Mouse (Mus musculus) forebrain, embryonic 12.5 days (tissue): ENCODE measurements around the gene Mlf2. TPM values are rescaled to one million over a fixed set of nuclear protein-coding genes. Genes with fewer than 3 reads are reported as not detected.

Source experiments
- ATAC-seq: fragments of 200-750 bp; cut with Nextera tagmentation; 2 replicates; pipeline ENCODE4 v1.8.0; 2017; ENCODE audit warnings: moderate TSS enrichment; ENCODE audit not compliant: low FRiP score
- H3K27ac ChIP-seq: fragments of 300-500 bp; sonication (generic); 2 replicates; pipeline ENCODE4 v1.5.1; 2016; ENCODE audit warnings: mild to moderate bottlenecking
- H3K27me3 ChIP-seq: fragments of 300-500 bp; sonication (generic); 2 replicates; pipeline ENCODE4 v1.6.1; 2016; ENCODE audit warnings: mild to moderate bottlenecking
- H3K36me3 ChIP-seq: fragments of 300-500 bp; sonication (generic); replicated peaks from 2 replicates; pipeline ENCODE4 v1.6.1; 2016; ENCODE audit warnings: mild to moderate bottlenecking
- H3K4me1 ChIP-seq: fragments of 300-500 bp; sonication (generic); 2 replicates; pipeline ENCODE4 v1.6.1; 2016
- H3K4me2 ChIP-seq: fragments of 300-500 bp; sonication (generic); 2 replicates; pipeline ENCODE4 v1.6.1; 2016; ENCODE audit warnings: mild to moderate bottlenecking, moderate library complexity
- H3K4me3 ChIP-seq: fragments of 300-500 bp; sonication (generic); replicated peaks from 2 replicates; pipeline ENCODE4 v1.5.1; 2016; ENCODE audit warnings: mild to moderate bottlenecking
- H3K9ac ChIP-seq: fragments of 300-500 bp; sonication (generic); 2 replicates; pipeline ENCODE4 v1.6.1; 2016; ENCODE audit warnings: mild to moderate bottlenecking
- H3K9me3 ChIP-seq: fragments of 300-500 bp; sonication (generic); 2 replicates; pipeline ENCODE4 v1.6.1; 2016
- WGBS: fragments of 180-500 bp; shearing (Covaris S2); methylation state at CpG from one replicate; pipeline ENCODE4 v1.1.7; 2016; 5-methylcytosine and 5-hydroxymethylcytosine counted together
- polyA plus RNA-seq: library from polyadenylated mRNA; unstranded; fragments of >200 nt; fragmentation: Nextera tagmentation; extraction: Ambion mirVana; gene quantifications from 2 replicates; pipeline ENCODE4 v1.2.1, GENCODE M21; 2016

The Mlf2 gene
- polyA plus RNA-seq, 1 experiment from 2014 or later: 449 TPM

DNA sequence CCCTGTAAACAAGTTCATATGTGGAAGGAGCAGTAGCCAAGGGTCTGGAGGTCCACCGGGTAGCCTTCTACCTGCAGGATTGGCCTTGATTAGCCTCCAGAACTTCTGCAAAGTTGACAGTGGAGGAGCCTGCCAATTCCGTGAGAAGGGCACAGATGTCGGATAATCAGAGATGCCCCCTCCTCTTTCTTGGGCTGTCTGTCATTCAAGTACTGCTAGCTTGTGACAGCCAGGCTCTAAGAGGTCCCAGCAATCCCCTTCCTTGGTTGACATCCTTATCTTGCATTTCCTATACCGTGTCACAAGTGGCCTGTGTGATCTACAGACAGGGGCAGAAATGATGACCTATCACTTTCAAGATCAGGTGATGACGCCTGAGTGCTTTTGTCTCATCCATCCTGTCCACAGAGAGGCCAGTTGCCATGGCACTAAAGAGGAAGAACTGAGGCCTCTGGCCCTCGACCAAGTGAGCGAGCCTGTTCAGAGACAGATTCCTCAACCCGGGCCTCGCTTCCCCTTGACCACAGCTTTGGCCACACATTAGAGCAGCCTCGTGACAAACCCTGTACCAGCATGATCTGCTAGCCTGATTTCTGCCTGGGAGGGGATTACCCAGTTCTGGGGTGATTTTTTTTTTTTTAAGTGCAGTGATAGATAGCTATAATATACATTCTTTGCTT is 30.2 kb upstream of the Mlf2 start:
- WGBS: 68% methylated on average over 10 of the region's 10 CpGs
- Histone ChIP-seq H3K27ac (no peak overlapping the region), H3K9me3 (no peaks in the 10 kb centered on the region)

DNA sequence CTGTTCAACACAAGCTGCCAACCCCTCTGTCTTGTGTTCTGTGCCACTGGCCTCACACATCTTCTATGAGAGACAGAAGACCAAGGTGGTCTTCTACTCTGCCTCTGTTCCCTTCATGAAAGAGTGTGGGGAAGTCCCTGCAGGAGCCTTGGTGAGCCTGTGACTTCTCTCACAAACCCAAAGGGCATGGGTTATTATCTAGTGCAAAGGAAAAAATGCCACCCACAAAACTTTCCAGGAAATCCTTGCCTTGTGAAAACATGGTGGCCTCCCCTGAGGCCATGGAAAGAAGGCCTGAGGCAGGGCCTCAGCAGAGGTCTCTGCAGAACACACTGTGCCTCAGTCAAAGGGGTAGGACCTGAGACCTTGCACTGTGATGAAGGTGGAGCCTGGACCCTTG is 29.3 kb upstream of the Mlf2 start:
- Histone ChIP-seq H3K27ac (no peak overlapping the region), H3K4me3 (no peak overlapping the region), H3K27me3 (no peaks in the 10 kb centered on the region), H3K4me1 (peaks cover 23% of the 10 kb centered on the region), H3K4me2 (no peak overlapping the region), H3K9me3 (no peaks in the 10 kb centered on the region), H3K9ac (no peak overlapping the region), H3K36me3 (no peaks in the 10 kb centered on the region)
- no peak for ATAC-seq

More for the DNA sequence above, 30.2 kb upstream of the Mlf2 start:
- H3K4me1 ChIP-seq: peaks cover 23% of the 10 kb centered on the region
- no peak overlapping the region for H3K9ac ChIP-seq
- H3K4me2 ChIP-seq: no peak overlapping the region
- no peak overlapping the region for H3K4me3 ChIP-seq
- no peaks in the 10 kb centered on the region for H3K36me3 ChIP-seq
- no peaks in the 10 kb centered on the region for H3K27me3 ChIP-seq
- ATAC-seq: no peak

DNA sequence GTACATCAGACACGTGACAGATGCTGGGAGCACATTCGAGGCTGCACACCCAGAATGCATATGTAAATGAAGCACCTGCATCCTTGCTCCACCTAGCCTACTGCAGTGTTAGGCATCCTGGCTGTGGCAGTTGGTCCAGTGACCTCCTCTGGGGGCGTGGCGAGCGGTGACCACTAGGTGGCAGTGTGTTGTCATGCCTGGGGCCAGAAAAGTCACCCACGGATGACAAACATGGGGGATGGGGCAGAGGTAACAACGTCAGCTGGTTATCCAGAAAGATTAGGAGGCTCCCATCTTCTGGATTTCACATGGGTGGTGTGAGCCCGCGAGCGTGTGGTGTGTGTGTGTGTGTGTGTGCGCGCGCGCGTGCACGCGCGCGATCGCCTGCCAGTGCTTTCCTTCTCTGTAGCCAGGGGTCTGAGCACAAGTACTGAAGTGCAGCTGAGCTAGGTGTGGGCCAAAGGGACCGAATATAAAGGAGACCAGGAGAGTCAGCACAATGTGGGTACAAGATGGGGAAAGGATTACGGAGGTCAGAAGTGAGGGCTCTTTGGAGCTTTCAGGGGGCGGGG is 27.5 kb upstream of the Mlf2 start:
- Histone ChIP-seq H3K36me3 (no peaks in the 10 kb centered on the region), H3K27ac (peak overlapping the region; percentile 99), H3K4me3 (peak overlapping the region; percentile 45), H3K4me1 (peaks cover 23% of the 10 kb centered on the region), H3K9me3 (no peaks in the 10 kb centered on the region), H3K4me2 (peak overlapping the region; percentile 70), H3K9ac (peak overlapping the region; percentile 78), H3K27me3 (peaks cover 6% of the 10 kb centered on the region)
- ATAC-seq: peak; percentile 86
- WGBS: 0% methylated on average over 23 of the region's 23 CpGs

DNA sequence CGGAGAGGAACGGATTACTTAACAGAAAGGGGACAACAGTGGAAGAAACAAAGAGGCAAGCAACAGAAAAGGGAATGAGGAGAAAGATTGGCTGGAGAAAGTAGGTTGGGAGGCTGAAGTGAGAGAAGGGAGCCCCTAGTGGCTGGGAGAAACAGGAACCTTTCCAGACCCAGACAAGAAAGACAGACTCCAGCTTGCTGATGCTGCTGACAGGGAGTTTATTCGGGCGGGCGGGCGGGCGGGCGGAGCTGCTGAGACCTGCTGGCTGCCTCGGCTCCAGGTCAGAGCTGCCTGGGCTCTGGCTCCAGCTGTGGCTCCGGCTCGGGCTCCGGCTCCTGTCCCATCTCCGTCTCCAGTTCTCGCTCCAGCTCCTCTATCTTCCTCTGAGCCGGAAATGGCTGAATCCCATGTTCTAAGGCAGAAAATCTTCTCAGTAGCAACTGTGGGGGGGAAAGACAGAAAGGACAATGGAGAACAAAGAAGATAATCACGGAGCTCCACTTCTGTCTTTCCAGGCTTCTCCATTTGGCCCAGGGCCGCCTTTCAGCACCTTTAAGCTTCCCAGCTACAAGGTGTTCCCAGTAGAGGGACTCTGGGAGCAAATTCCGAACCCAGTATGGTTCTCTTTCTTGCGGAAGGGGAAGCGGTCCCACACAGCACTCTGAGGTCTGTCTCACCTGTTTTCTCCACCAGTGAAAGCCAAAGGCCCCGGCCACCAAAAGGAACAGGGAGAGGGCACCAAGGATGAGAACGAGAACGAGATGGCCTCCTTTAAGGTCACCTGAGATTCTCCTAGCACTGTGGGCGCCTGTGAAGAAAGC is 26.8 kb upstream of the Mlf2 start:
- Histone ChIP-seq H3K36me3 (no peaks in the 10 kb centered on the region), H3K4me2 (peak overlapping the region; percentile 70), H3K4me3 (peak overlapping the region; percentile 45), H3K27me3 (peaks cover 10% of the 10 kb centered on the region), H3K27ac (peak overlapping the region; percentile 99), H3K9me3 (no peaks in the 10 kb centered on the region), H3K4me1 (peaks cover 23% of the 10 kb centered on the region), H3K9ac (peak overlapping the region; percentile 78)
- peak; percentile 76 for ATAC-seq
- WGBS: 5% methylated on average over 24 of the region's 24 CpGs

DNA sequence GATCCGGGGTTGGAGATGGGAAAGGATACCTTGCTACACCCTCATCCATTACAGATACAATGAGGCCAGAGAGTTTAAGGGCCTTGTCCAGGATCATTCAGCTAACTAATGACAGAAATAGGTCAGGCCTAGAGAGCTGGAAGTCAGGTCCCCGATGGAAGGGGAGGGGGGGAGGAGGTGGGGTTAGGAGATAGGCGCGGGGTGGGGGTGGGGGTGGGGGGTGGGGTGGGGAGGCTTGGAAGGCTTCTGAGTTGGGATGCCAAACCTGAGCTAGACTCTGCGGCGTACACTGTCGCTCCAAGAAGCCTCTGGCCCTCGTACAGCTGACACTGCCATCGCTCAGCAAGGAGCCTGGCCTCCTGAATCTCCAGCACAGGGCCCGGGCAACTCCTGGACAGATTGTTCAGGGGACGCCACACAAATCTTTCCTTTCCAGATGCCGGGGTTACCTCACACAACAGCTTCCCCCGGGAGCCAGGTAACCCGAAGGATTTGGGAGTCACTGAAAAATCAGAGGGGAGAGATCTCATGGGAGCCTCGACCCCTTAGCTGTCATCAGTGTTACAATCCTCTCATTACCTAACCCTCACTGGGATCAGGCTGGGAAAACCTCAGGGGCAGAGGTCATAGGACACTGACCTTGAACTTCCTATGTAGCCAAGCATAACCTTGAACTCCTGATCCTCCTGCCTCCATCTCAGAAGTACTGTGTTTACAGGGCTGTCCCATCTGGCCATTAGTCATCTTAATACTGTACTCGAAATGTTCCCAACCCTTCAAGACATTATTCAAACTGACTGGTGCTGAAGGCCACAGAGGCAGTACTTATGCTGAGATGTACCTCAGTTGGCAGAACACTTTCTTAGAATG is 26.0 kb upstream of the Mlf2 start:
- no peak for ATAC-seq

DNA sequence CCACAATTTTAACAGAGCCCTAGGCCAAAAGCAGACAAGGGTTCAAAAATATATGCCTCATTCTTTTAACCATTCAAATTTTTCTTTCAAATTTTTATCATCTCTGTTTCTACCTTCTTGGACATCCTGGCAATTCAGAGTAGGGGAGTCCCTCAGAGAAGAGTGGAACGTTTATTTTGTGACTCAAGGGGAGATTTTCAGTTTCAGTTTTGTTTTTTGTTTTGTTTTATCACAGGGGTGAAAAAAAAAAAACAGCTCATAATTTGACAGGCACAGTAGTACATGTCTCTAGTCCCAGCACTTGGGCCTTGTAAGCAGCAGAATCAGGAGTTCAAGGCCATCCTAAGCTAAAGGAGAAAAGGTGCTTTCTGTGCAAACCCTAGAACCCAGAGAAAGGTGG is 23.4 kb upstream of the Mlf2 start:
- Histone ChIP-seq H3K36me3 (peaks cover 5% of the 10 kb centered on the region), H3K27me3 (peaks cover 32% of the 10 kb centered on the region), H3K4me1 (peaks cover 45% of the 10 kb centered on the region), H3K4me2 (no peak overlapping the region), H3K27ac (no peak overlapping the region), H3K9me3 (no peaks in the 10 kb centered on the region), H3K4me3 (no peak overlapping the region), H3K9ac (no peak overlapping the region)
- ATAC-seq: no peak
- WGBS: 85% methylated on average over 1 of the region's 1 CpGs

More for the DNA sequence above, 26.0 kb upstream of the Mlf2 start:
- WGBS: 22% methylated on average over 15 of the region's 16 CpGs
- Histone ChIP-seq H3K9ac (peak overlapping the region; percentile 78), H3K27ac (peak overlapping the region; percentile 99), H3K4me3 (peak overlapping the region; percentile 45), H3K4me1 (peaks cover 30% of the 10 kb centered on the region), H3K4me2 (peak overlapping the region; percentile 70), H3K36me3 (no peaks in the 10 kb centered on the region), H3K27me3 (peaks cover 17% of the 10 kb centered on the region), H3K9me3 (no peaks in the 10 kb centered on the region)

DNA sequence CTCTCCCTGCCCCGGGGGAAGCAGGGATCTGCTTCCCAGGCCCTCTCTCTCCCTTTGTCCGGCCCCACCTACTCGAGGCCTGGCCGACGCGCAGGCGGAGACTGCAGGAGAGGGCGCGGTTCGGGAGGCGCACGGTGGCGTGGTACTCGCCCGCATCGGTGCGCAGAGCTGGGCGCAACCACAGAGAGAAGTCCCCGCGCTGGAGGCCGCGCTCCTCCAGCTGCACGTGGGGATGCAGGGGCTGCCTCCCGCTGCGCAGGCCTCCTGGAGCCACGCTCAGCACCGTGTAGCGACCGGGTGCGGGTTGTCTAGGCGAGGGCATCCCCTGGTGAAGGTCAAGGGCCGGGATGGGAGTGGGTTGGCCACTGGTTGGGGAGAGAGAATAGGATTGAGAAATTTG is 21.2 kb upstream of the Mlf2 start:
- 3% methylated on average over 32 of the region's 32 CpGs for WGBS
- Histone ChIP-seq H3K4me1 (peaks cover 43% of the 10 kb centered on the region), H3K27ac (no peak overlapping the region), H3K4me3 (peak overlapping the region; percentile 16; the same call in 1 of the 2 replicates), H3K9me3 (no peaks in the 10 kb centered on the region), H3K27me3 (peaks cover 32% of the 10 kb centered on the region), H3K9ac (peak overlapping the region; percentile 44; the same call in 1 of the 2 replicates), H3K4me2 (peak overlapping the region; percentile 43), H3K36me3 (peaks cover 28% of the 10 kb centered on the region)
- ATAC-seq: peak; percentile 15; the same call in 1 of the 2 replicates

DNA sequence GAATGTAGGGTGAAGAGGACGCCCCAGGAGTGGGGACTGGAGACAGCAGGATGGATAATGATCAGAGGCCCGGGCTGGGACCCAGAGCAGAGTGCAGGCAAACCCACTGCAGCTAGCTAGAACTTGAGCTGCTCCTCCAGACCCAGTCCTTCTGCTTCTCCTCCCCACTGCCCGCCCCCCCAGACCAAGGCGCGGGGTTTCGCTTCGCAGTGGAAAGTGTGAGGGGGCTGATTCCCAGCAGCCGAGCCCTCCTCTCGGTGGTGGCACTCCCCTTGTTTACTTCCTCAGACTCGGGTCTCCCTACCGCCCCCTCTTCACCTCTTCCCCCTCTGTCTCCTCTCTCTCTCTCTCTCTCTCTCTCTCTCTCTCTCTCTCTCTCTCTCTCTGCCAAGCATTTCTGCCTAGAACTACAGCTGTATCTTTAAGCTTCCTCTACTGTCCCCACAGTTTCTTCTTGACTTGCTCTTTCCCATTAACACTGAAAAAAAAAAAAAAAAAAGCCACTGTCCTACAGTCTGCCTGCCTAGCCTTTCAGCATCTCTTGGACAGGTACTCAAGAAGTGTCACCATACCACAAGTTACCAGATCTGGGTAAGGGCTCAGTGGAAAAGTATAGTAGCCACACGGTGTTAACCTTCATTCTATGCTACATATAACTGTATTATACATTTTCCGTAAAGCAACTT is 19.5 kb upstream of the Mlf2 start, which contains the start of gene Lag3:
TSS of gene Lag3 (minus strand) at position 173 of the 686 bp plus-strand sequence.
- peaks cover 32% of the 10 kb centered on the region for H3K27me3 ChIP-seq
- H3K4me2 ChIP-seq: peak within 1 kb of the TSS; percentile 22; the same call in 1 of the 2 replicates
- peak within 1 kb of the TSS; percentile 44; the same call in 1 of the 2 replicates for H3K9ac ChIP-seq
- no peaks in the 10 kb centered on the region for H3K9me3 ChIP-seq
- peak within 1 kb of the TSS; percentile 31; the same call in 1 of the 2 replicates for H3K27ac ChIP-seq
- H3K4me1 ChIP-seq: peaks cover 53% of the 10 kb centered on the region
- WGBS: 22% methylated on average over 8 of the region's 13 CpGs
- no peak for ATAC-seq
- H3K4me3 ChIP-seq: no peak within 1 kb of the TSS
- H3K36me3 ChIP-seq: peaks cover 29% of the 10 kb centered on the region

DNA sequence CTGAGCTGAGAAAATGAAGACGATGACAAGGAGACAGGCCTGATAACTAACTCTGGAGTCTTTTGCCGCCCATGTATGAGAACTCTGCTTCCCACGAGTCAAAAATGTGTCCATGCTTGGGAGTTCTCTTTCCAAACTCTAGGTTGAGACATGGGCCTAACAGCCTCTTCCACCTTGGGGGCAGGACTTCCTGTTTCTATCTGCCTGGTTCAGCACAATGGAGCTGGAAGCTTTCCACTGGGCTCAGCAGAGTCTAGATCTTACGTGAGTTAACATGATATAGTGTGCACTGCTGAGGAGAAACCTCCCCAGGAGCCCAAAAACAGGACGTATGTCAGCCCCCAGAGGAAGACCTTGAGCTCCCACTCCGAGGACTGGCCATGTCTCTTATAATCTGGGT is 18.0 kb upstream of the Mlf2 start:
- Histone ChIP-seq H3K36me3 (peaks cover 29% of the 10 kb centered on the region), H3K4me1 (peaks cover 55% of the 10 kb centered on the region), H3K4me3 (no peak overlapping the region), H3K9ac (no peak overlapping the region), H3K27me3 (peaks cover 30% of the 10 kb centered on the region), H3K9me3 (no peaks in the 10 kb centered on the region), H3K4me2 (no peak overlapping the region), H3K27ac (no peak overlapping the region)
- ATAC-seq: no peak
- 76% methylated on average over 6 of the region's 6 CpGs for WGBS

DNA sequence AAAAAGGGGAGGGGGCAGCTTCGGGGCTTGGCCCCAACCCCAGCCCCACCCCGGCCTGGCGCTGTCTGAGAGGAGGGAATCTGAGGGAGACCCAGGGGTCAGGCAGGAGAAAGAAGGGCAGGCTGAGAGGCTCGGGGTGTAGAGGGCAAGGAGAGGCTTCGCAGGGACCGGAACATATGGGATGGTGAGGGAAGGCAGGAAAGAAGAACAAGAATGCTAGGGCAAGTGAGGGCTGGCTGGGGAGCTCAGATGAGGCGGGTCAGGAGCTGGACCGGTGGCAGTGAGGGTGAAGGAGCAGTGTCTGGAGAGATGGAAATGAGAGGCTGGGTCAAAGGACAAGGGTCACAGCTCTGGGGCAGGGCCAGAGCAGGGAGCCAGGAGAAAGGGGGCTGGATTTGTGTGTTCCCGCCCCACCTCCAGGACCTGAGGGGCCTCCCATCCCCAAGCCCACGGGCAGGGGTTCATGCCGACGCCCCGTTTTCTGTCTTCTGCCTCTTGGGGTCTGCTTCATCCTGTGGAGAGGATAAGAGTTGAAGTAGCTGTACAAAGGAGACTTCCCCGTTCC is 17.4 kb upstream of the Mlf2 start:
- WGBS: 71% methylated on average over 14 of the region's 14 CpGs
- no peak for ATAC-seq
- Histone ChIP-seq H3K27me3 (peaks cover 26% of the 10 kb centered on the region), H3K4me1 (peaks cover 61% of the 10 kb centered on the region), H3K9ac (no peak overlapping the region), H3K9me3 (no peaks in the 10 kb centered on the region), H3K36me3 (peaks cover 29% of the 10 kb centered on the region), H3K4me2 (no peak overlapping the region), H3K27ac (peak overlapping the region; percentile 100), H3K4me3 (no peak overlapping the region)

DNA sequence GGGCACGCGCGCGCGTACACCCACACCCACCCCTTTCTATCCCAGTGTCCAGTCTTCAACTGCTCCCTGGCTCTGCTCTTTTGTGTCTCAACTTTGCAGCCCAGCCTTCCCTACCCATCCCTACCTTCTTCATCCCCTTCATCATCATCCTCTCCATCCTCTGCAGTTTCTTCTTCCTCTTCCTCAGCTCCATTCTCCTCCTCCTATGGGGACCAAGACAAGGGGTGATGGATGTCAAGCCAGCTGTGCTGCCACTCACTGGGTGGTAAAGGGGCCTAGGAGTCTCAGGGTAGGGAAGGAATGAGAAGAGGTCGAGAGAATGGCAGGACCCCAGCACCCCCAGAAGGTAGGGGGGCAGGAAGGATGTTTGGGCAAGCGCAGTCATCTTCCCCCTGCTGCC is 16.7 kb upstream of the Mlf2 start:
- Histone ChIP-seq H3K4me2 (peak overlapping the region; percentile 100), H3K27me3 (peaks cover 21% of the 10 kb centered on the region), H3K4me3 (peak overlapping the region; percentile 99; the same call in 1 of the 2 replicates), H3K36me3 (peaks cover 29% of the 10 kb centered on the region), H3K27ac (peak overlapping the region; percentile 100), H3K9me3 (no peaks in the 10 kb centered on the region), H3K4me1 (peaks cover 68% of the 10 kb centered on the region), H3K9ac (peak overlapping the region; percentile 100)
- WGBS: 82% methylated on average over 7 of the region's 7 CpGs
- ATAC-seq: no peak
